Mouse (Mus musculus): ENCODE results near the gene Uso1.

The Uso1 gene

GRCm38 (mm10) chr5:92198266-92198665, 60.5 kb downstream of the Uso1 start:
- DNase-seq = no peak

DNA sequence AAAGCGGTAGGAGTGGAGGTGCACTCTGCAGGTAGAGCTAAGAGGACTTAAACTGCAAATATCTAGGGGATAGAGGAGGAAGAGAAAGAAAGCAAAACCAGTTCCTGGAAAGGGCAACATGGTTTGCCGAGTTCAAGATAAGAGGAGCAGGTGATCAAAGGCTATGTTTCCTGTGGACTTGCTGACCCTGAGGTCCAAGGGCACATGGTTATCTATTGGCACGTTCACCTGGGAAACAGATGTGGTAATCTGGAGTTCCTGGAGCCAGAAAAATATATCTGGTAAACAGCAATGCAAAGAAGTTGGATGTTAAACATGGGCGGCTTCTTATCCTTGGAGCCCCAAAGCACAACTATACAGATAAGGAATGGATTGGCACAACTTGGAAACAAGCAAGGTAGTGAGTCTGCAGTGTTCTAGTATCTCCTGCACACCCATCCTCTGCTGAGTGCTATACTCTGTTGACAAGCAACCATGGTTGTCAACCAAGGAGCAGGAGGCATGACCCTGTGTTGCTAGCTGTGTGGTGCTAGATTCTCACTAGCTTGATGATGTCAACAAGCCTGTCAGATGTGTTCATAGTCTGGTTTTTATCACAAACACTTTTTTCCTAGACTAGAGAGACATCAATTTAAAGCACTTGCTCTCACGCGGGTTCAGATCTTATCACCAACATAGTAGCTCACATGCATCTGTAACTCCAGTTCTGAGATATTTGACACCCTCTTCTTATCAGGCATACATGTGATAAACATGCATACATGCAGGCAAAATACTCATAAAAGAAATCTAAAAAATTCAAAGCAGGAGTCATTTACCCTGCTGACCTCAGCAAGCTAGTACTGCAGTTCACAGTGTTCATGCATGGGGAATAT, 66.7 kb downstream of the Uso1 start:
- no peak for DNase-seq

DNA sequence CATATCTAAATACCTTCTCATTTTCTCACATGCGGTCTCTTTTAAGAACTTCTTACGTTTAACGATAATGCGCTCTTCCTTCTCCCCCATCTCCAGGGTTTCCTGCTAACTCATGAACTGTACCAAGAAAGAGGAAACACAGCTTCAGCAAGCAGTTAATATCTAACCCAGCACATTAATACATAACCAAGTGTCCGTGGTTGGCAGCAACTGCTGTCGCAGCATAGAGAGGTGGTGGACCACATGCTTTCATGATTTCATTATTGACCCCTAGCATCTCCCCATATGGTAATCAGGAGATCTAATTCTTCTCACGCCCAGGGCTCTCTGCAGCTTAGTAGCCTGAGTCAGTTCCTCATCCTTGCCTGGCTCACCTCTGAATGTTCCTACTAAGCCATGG, 67.4 kb downstream of the Uso1 start:
- no peak for DNase-seq

DNA sequence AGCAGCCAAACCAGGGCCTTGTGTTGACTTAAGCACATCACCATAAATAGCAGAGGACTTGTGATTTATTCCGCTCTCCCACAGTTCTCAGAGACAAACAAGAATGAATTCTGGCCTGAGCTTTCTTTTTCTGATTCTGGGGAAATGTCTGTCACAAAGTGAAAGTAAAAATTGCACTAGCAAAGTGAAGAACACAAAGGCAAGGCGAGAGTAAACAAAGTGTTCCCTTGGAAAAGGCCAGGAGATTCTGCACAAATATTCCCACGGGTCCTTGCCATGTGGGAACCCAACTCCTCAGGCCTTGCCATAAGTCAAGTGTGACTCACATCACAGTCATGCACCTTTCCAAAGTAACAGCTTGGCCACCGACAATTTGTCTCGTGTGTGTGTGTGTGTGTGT, 68.0 kb downstream of the Uso1 start:
- no peak for DNase-seq

- DNase-seq = no peak
Observed at GRCm38 (mm10) chr5:92206121-92206520, 68.4 kb downstream of the Uso1 start.

- DNase-seq = no peak
Observed at GRCm38 (mm10) chr5:92210205-92210604, 72.5 kb downstream of the Uso1 start.

GRCm38 (mm10) chr5:92212231-92212630, 74.5 kb downstream of the Uso1 start:
- DNase-seq = no peak

DNA sequence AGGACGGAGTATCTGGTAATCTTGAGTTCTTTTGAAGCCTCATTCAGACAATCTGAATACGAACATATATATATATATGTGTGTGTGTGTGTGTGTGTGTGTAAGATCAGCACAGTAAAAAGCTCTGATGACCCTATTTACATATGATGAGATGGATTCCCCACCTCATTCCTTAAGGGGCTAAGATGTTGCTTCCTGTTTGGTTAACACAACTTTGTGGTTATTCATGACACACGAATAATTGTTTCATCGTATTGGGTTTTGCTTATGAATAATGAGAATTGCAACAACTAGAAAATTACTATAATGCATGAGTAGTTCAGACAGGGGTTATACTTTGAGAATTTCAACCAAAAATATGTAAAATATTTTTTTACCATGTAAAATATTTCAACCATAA, 77.6 kb downstream of the Uso1 start, which contains the start of gene U90926:
U90926 (minus strand) TSS at position 101 of the 400 bp plus-strand sequence.
- DNase-seq = no peak

DNA sequence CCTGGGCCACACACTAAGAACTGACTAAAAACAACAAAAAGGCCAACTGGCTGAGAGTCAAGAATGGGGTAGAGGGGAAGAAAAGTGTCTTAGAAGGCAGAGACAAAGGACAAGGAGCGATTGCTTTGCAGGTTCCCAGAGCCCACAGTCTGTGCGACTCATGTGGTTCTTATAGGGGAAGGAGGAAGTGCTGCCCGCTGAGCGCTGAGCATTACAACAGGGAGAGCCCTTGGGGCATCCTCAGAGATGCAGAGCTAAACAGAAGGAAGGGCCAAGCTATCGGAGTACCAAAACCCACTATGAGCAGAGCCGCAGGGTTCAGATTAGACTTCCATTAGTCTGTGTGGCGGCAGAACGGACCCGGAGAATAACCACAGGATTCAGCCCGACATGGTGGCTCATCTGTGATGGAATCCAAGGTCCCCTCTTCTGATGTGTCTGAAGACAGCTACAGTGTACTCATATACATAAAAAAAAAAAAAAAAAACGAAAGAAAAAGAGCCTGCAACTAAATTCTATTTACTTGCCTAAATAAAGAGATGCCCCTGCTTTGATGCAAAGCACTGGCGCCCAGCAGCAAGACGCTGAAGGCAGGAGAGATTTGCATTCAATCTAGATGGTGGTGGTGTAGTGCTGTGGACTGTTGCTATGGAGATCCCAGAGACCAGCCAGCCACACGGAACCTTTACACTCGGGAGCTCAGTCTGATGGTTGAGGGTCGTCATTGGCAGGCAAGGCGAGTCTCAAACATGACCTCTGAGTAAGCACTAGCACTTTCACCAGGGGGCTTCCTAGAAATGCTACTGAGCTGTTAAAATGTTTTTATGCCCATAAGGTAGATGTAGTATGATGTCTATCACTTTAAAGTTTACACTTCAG, 81.4 kb downstream of the Uso1 start:
- DNase-seq = no peak

DNA sequence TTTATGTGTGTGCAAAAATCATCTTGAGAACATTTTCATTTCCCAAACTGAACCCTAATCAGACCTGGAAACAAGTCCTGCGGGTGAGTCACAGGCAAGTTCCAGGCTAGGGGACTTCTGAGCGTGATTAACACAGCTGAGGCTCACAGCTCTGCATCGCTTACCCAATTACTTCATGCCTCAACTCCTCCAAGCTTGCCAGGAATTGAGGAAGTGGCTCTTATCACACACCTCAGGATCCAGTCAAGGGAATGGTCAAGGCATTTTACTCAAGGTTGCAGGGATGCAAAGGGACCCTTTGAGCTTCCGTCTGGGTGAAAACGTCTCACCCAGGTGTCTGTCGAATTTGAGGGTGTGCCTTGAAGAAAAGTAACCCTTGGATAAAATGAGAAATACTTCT, 82.1 kb downstream of the Uso1 start:
- DNase-seq = no peak

DNA sequence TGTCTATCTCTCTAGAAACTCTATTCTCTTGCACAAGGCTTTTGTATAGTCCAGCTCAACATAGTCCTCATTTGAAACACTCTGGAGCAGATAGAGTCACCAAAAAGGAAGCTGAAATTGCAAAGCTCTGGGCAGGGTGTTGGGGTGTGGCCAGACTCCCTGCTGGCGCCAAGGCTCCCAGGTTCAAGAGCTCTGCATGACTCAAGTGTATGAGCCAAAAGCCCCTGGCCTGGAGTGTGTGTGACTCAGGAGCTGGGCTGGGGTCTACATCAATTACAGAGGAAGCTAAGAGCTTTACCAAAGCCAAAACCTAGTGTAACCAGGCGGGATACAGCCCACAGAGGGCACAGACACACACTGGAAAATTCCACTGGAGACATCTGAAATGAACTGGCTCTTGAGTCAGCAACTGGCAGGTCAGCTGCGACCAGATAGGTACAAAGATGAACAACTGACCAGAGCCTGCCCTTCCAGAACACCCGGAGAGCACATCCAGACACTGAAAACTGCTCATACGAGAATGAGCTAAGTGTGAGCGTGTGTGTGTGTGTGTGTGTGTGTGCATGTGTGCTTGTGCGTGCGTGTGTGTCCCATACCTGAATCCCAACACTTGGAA, 82.7 kb downstream of the Uso1 start:
- DNase-seq = no peak

GRCm38 (mm10) chr5:92227782-92228181, 90.0 kb downstream of the Uso1 start:
- no peak for DNase-seq

DNA sequence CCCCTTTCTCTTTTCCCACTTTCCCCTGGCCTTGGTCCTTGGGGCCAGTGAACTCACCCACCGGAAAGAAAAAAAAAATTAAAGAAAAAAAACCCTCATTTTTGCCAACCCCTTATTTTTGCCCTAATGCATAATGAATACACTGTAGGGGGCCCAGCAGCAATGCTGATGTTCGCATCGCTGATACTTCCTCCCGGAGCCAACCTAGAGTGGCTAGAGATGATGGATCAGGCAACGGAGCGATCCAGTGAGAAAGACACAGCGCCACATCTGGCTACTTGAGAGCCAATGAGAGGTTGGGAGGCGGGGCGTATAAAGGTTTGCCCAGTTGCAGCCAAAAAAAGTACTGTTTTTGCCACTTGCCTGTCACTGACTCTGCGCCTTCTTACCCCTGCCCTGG, 91.0 kb downstream of the Uso1 start:
- no peak for DNase-seq

- no peak for DNase-seq
Observed at GRCm38 (mm10) chr5:92229514-92229913, 91.8 kb downstream of the Uso1 start.

GRCm38 (mm10) chr5:92230306-92230705, 92.6 kb downstream of the Uso1 start:
- DNase-seq = no peak

- DNase-seq = no peak
Observed at GRCm38 (mm10) chr5:92231836-92232235, 94.1 kb downstream of the Uso1 start.

GRCm38 (mm10) chr5:92233366-92233765, 95.6 kb downstream of the Uso1 start:
- DNase-seq = no peak

DNA sequence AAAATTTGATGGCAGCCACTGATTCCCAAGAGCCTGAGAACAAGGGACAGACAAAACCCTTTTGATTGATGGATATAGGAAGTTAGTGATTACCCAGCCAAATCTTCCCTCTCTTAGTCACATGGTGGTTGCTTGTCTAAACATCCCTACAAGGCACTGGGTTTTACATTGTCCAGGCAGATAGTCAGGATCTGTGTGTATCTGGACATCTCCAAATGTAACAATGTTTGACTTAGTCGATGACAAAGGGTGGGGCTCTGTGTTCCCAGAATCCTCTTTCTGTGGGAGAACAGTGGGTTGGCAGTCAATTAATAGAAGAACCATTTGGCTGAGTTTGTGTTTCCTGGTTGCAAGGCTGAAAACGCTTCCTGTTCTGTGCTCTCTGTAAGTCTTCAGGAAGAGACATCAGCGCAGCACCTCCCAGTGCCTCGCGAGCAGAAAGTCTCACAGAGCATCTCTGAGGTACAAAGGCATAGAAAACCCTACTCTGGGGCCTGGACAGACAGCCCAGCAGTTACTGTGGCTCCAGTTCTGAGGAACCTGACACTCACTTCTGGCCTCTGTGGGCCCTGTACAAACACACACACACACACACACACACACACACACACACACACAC, 97.3 kb downstream of the Uso1 start:
- peak; percentile 16 for DNase-seq

DNA sequence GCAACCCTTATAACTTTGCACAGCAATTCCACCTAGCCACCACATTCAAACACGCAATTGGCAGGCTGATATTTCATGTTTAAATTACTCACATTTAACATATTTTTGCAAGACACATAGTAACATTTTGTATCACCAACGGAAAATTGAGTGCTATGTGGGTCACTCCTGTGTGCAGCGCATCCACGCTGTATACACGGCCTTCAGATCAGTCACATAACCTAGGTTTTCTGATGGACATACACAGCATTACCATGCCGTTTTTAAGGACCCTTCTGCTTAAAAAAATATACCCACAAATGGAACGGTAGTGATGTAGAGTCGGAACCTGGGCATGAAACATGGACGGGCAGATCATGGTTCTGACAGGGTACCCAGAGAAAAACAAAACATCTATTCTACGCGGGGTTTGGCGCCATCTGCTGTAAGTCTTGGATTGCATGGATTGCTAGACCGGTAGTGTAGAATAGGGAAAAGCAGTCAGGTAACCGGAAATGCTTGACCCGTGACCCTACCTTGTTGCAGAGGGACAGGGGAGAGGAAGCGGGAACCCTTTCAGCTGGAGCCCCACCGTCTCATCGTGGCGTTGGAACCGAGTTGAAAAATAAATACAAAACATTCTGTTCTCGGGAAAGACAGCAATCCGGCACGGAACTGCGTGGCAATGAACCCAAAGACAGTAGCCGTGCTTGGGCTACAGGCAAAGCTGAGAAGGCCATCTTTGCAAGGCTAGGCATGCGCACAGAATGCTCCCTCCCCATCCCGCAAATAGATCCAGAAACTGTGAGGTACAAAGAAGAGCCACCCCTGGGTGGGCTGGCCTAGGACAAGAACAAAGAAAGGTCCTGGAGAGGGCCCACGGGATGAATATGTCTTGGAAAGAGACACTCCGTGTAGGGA, 101.8 kb downstream of the Uso1 start:
- DNase-seq = peak; percentile 75

- DNase-seq = no peak
Observed at GRCm38 (mm10) chr5:92240769-92241168, 103.0 kb downstream of the Uso1 start.

DNA sequence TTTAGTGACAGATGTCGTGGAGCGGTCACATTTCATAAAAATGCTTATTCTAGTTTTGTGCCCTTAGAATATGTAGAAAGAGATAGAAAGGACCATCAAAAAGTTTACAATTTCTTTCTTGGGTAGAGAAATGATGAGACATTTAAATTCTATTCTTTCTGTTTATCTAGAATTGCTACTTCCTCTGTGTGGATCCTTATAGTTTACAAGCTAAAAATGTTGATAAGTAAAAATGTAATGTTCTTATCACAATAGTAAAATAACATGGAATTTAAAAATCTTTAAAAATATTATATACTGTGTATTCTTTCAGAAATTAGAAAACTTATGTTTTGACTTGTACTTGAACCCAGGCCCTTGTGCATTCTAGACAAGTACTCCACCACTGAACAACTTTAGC, 107.2 kb downstream of the Uso1 start:
- DNase-seq = no peak

- peak; percentile 34 for DNase-seq
Observed at GRCm38 (mm10) chr5:92245483-92245882, 107.7 kb downstream of the Uso1 start.
